Mouse (Mus musculus) CD4-positive, CD25-positive, alpha-beta regulatory T cell, adult 4 months (primary cell): Measurements from ENCODE around the gene Atp2a3. TPM values are rescaled to one million over a fixed set of nuclear protein-coding genes. Genes with fewer than 3 reads are reported as not detected.

Source experiments
- ATAC-seq: one replicate; pipeline ENCODE4 v1.8.0; 2017
- polyA plus RNA-seq, 2 experiments: library from polyadenylated mRNA; unstranded; fragments of 100-300 nt; shearing (Covaris generic); gene quantifications; one replicate each; pipeline ENCODE4 v1.2.1; 2017

Gene Atp2a3
- polyA plus RNA-seq, 2 experiments from 2014 or later: 57.5 to 89.4 TPM

GRCm38 (mm10) chr11:73007113-73007512 lies 46.1 kb downstream of the Atp2a3 start:
- no peak for ATAC-seq

- ATAC-seq: peak; percentile 53
These were observed 46.9 kb downstream of the Atp2a3 start for GRCm38 (mm10) chr11:73007698-73008481.

GRCm38 (mm10) chr11:73008826-73009225 lies 47.9 kb downstream of the Atp2a3 start:
- ATAC-seq: no peak

- no peak for ATAC-seq
These were observed 48.7 kb downstream of the Atp2a3 start for GRCm38 (mm10) chr11:73009531-73010274.

GRCm38 (mm10) chr11:73013981-73014380 lies 53.0 kb downstream of the Atp2a3 start:
- no peak for ATAC-seq

- ATAC-seq: no peak
These were observed 53.9 kb downstream of the Atp2a3 start for GRCm38 (mm10) chr11:73014831-73015344.

GRCm38 (mm10) chr11:73015391-73016102 lies 54.6 kb downstream of the Atp2a3 start:
- ATAC-seq: no peak

- ATAC-seq: no peak
These were observed 55.1 kb downstream of the Atp2a3 start for GRCm38 (mm10) chr11:73016103-73016420.

GRCm38 (mm10) chr11:73018471-73019146 lies 57.6 kb downstream of the Atp2a3 start, which contains the start of gene Camkk1:
Gene Camkk1, plus strand, starts transcription at chr11:73019008.
- peak; percentile 91 for ATAC-seq

GRCm38 (mm10) chr11:73019147-73019795 lies 58.3 kb downstream of the Atp2a3 start:
- peak; percentile 81 for ATAC-seq

GRCm38 (mm10) chr11:73020953-73021800 lies 60.2 kb downstream of the Atp2a3 start:
- ATAC-seq: no peak

GRCm38 (mm10) chr11:73023099-73023498 lies 62.1 kb downstream of the Atp2a3 start:
- no peak for ATAC-seq

- no peak for ATAC-seq
These were observed 62.9 kb downstream of the Atp2a3 start for GRCm38 (mm10) chr11:73023827-73024226.

- ATAC-seq: peak; percentile 37
These were observed 63.4 kb downstream of the Atp2a3 start for GRCm38 (mm10) chr11:73024236-73024904.

- no peak for ATAC-seq
These were observed 66.0 kb downstream of the Atp2a3 start for GRCm38 (mm10) chr11:73026961-73027360.

- peak; percentile 96 for ATAC-seq
These were observed 70.0 kb downstream of the Atp2a3 start for GRCm38 (mm10) chr11:73030821-73031498.

GRCm38 (mm10) chr11:73031536-73031935 lies 70.6 kb downstream of the Atp2a3 start:
- ATAC-seq: no peak

GRCm38 (mm10) chr11:73036077-73036476 lies 75.1 kb downstream of the Atp2a3 start:
- ATAC-seq: no peak

- no peak for ATAC-seq
These were observed 75.9 kb downstream of the Atp2a3 start for GRCm38 (mm10) chr11:73036889-73037288.

GRCm38 (mm10) chr11:73037691-73038090 lies 76.7 kb downstream of the Atp2a3 start:
- ATAC-seq: no peak
